Mouse (Mus musculus): ENCODE measurements around the gene Imp4. TPM values are rescaled to one million over a fixed set of nuclear protein-coding genes. Genes with fewer than 3 reads are reported as not detected.
"Not testable (repeated sequence)": the region's sequence is repeated elsewhere in the genome, so short reads cannot be mapped to it uniquely, and the experiment has no call there.

Imp4 gene
- polyA plus RNA-seq, 1 experiment from 2014 or later: 77.4 TPM

- 24% methylated on average over 8 of the region's 8 CpGs for WGBS
- Histone ChIP-seq H3K9ac (peak overlapping the region; percentile 43), H3K27me3 (no peaks in the 10 kb centered on the region), H3K4me3 (peak overlapping the region; percentile 53), H3K4me1 (peaks cover 28% of the 10 kb centered on the region), H3K9me3 (peaks cover 11% of the 10 kb centered on the region), H3K4me2 (peak overlapping the region; percentile 65), H3K27ac (peak overlapping the region; percentile 79), H3K36me3 (peaks cover 16% of the 10 kb centered on the region; the same call in 1 of the 2 replicates)
- ATAC-seq (ENCODE audit: insufficient number of reproducible peaks, low FRiP score, low TSS enrichment, low read depth): no peak
These were observed 4.1 kb upstream of the Imp4 start for GRCm38 (mm10) chr1:34435371-34436120.

GRCm38 (mm10) chr1:34436374-34436773, 3.3 kb upstream of the Imp4 start:
- H3K9me3 ChIP-seq: 0 out of 2 replicates have a peak, but pooled peaks cover 3% of the 10 kb centered on the region
- 73% methylated on average over 3 of the region's 3 CpGs for WGBS
- H3K4me1 ChIP-seq: peaks cover 31% of the 10 kb centered on the region
- no peak overlapping the region for H3K4me2 ChIP-seq
- H3K4me3 ChIP-seq: no peak overlapping the region
- no peak for ATAC-seq (ENCODE audit: insufficient number of reproducible peaks, low FRiP score, low TSS enrichment, low read depth)
- no peaks in the 10 kb centered on the region for H3K27me3 ChIP-seq
- H3K36me3 ChIP-seq: peaks cover 9% of the 10 kb centered on the region; the same call in 1 of the 2 replicates
- H3K9ac ChIP-seq: no peak overlapping the region
- no peak overlapping the region for H3K27ac ChIP-seq

- peaks cover 32% of the 10 kb centered on the region for H3K4me1 ChIP-seq
- WGBS: 93% methylated on average over 8 of the region's 8 CpGs
- H3K9ac ChIP-seq; H3K36me3 ChIP-seq; H3K27me3 ChIP-seq; H3K4me3 ChIP-seq; H3K9me3 ChIP-seq; ATAC-seq (ENCODE audit: insufficient number of reproducible peaks, low FRiP score, low TSS enrichment, low read depth); H3K4me2 ChIP-seq; H3K27ac ChIP-seq: not testable (repeated sequence)
These were observed 2.3 kb upstream of the Imp4 start for GRCm38 (mm10) chr1:34437366-34437765.

- peak overlapping the region; percentile 61 for H3K4me2 ChIP-seq
- H3K27me3 ChIP-seq: no peaks in the 10 kb centered on the region
- 39% methylated on average over 15 of the region's 20 CpGs for WGBS
- peak overlapping the region; percentile 67 for H3K4me3 ChIP-seq
- H3K36me3 ChIP-seq: peaks cover 13% of the 10 kb centered on the region
- no peak overlapping the region for H3K9ac ChIP-seq
- ATAC-seq (ENCODE audit: insufficient number of reproducible peaks, low FRiP score, low TSS enrichment, low read depth): no peak
- H3K9me3 ChIP-seq: no peaks in the 10 kb centered on the region
- H3K4me1 ChIP-seq: peaks cover 22% of the 10 kb centered on the region
- H3K27ac ChIP-seq: no peak overlapping the region
These were observed 1.1 kb upstream of the Imp4 start for GRCm38 (mm10) chr1:34438381-34439051.

- H3K4me3 ChIP-seq: peak overlapping the region; percentile 67
- peaks cover 17% of the 10 kb centered on the region for H3K4me1 ChIP-seq
- H3K27me3 ChIP-seq: no peaks in the 10 kb centered on the region
- peak overlapping the region; percentile 54 for H3K27ac ChIP-seq
- peaks cover 29% of the 10 kb centered on the region for H3K36me3 ChIP-seq
- peak overlapping the region; percentile 31 for H3K9ac ChIP-seq
- 7% methylated on average over 31 of the region's 31 CpGs for WGBS
- no peak; the same call in 1 of the 2 replicates for ATAC-seq (ENCODE audit: insufficient number of reproducible peaks, low FRiP score, low TSS enrichment, low read depth)
- peak overlapping the region; percentile 59 for H3K4me2 ChIP-seq
- H3K9me3 ChIP-seq: no peaks in the 10 kb centered on the region
These were observed 445 bp downstream of the Imp4 start for GRCm38 (mm10) chr1:34439961-34440630.

GRCm38 (mm10) chr1:34443124-34443523, 3.5 kb downstream of the Imp4 start:
- ATAC-seq (ENCODE audit: insufficient number of reproducible peaks, low FRiP score, low TSS enrichment, low read depth): no peak
- peaks cover 13% of the 10 kb centered on the region for H3K4me1 ChIP-seq
- no peaks in the 10 kb centered on the region for H3K9me3 ChIP-seq
- no peak overlapping the region for H3K4me2 ChIP-seq
- H3K4me3 ChIP-seq: no peak overlapping the region
- H3K27me3 ChIP-seq: no peaks in the 10 kb centered on the region
- peaks cover 41% of the 10 kb centered on the region for H3K36me3 ChIP-seq
- H3K27ac ChIP-seq: no peak overlapping the region
- WGBS: 91% methylated on average over 6 of the region's 6 CpGs
- no peak overlapping the region for H3K9ac ChIP-seq

GRCm38 (mm10) chr1:34458431-34458830, 18.8 kb downstream of the Imp4 start:
- WGBS: 32% methylated on average over 8 of the region's 8 CpGs
- Histone ChIP-seq H3K9me3 (no peaks in the 10 kb centered on the region), H3K4me2 (no peak overlapping the region), H3K27ac (no peak overlapping the region), H3K4me1 (peaks cover 11% of the 10 kb centered on the region; the same call in 1 of the 2 replicates), H3K36me3 (no peaks in the 10 kb centered on the region), H3K27me3 (peaks cover 56% of the 10 kb centered on the region), H3K9ac (no peak overlapping the region), H3K4me3 (no peak overlapping the region)
- ATAC-seq (ENCODE audit: insufficient number of reproducible peaks, low FRiP score, low TSS enrichment, low read depth): no peak

GRCm38 (mm10) chr1:34459284-34460060, 19.8 kb downstream of the Imp4 start, which contains the start of gene Ptpn18:
Gene Ptpn18, plus strand, starts transcription at chr1:34459762.
- Histone ChIP-seq H3K27me3 (peaks cover 56% of the 10 kb centered on the region), H3K9ac (peak within 1 kb of the TSS; percentile 31), H3K4me1 (peaks cover 11% of the 10 kb centered on the region; the same call in 1 of the 2 replicates), H3K4me3 (peak within 1 kb of the TSS; percentile 56), H3K4me2 (peak within 1 kb of the TSS; percentile 92), H3K36me3 (no peaks in the 10 kb centered on the region), H3K27ac (no peak within 1 kb of the TSS), H3K9me3 (no peaks in the 10 kb centered on the region)
- WGBS: under 1% methylated on average over 48 of the region's 48 CpGs
- ATAC-seq (ENCODE audit: insufficient number of reproducible peaks, low FRiP score, low TSS enrichment, low read depth): peak; percentile 71

- no peak for ATAC-seq (ENCODE audit: insufficient number of reproducible peaks, low FRiP score, low TSS enrichment, low read depth)
- 2% methylated on average over 15 of the region's 15 CpGs for WGBS
- no peaks in the 10 kb centered on the region for H3K36me3 ChIP-seq
- peak overlapping the region; percentile 31; the same call in 1 of the 2 replicates for H3K9ac ChIP-seq
- H3K27ac ChIP-seq: no peak overlapping the region
- peaks cover 11% of the 10 kb centered on the region; the same call in 1 of the 2 replicates for H3K4me1 ChIP-seq
- H3K4me2 ChIP-seq: peak overlapping the region; percentile 92
- peak overlapping the region; percentile 56 for H3K4me3 ChIP-seq
- no peaks in the 10 kb centered on the region for H3K9me3 ChIP-seq
- peaks cover 56% of the 10 kb centered on the region for H3K27me3 ChIP-seq
These were observed 20.4 kb downstream of the Imp4 start for GRCm38 (mm10) chr1:34460061-34460441.

GRCm38 (mm10) chr1:34462766-34463165, 23.1 kb downstream of the Imp4 start:
- H3K27me3 ChIP-seq: peaks cover 48% of the 10 kb centered on the region
- no peaks in the 10 kb centered on the region for H3K9me3 ChIP-seq
- no peak for ATAC-seq (ENCODE audit: insufficient number of reproducible peaks, low FRiP score, low TSS enrichment, low read depth)
- no peaks in the 10 kb centered on the region for H3K36me3 ChIP-seq
- H3K4me3 ChIP-seq: no peak overlapping the region
- H3K27ac ChIP-seq: no peak overlapping the region
- peaks cover 11% of the 10 kb centered on the region; the same call in 1 of the 2 replicates for H3K4me1 ChIP-seq
- no peak overlapping the region for H3K9ac ChIP-seq
- WGBS: 19% methylated on average over 7 of the region's 7 CpGs
- H3K4me2 ChIP-seq: no peak overlapping the region

- ATAC-seq (ENCODE audit: insufficient number of reproducible peaks, low FRiP score, low TSS enrichment, low read depth): no peak
- Histone ChIP-seq H3K4me3 (no peak overlapping the region), H3K4me1 (peaks cover 6% of the 10 kb centered on the region; the same call in 1 of the 2 replicates), H3K27me3 (peaks cover 32% of the 10 kb centered on the region), H3K9me3 (no peaks in the 10 kb centered on the region), H3K27ac (no peak overlapping the region), H3K9ac (no peak overlapping the region), H3K4me2 (no peak overlapping the region), H3K36me3 (no peaks in the 10 kb centered on the region)
- WGBS: 80% methylated on average over 8 of the region's 8 CpGs
These were observed 24.7 kb downstream of the Imp4 start for GRCm38 (mm10) chr1:34464310-34464817.

Measured in limb, embryonic 15.5 days (tissue).